Mouse (Mus musculus) lung, postnatal 10 days (tissue): ENCODE measurements around the gene Tas2r107.
"Not testable (repeated sequence)": the region's sequence is repeated elsewhere in the genome, so short reads cannot be mapped to it uniquely, and the experiment has no call there.

ENCODE experiments used
- DNase-seq: peaks from one replicate; pipeline ENCODE4 v3.0.0; 2021

The Tas2r107 gene

DNA sequence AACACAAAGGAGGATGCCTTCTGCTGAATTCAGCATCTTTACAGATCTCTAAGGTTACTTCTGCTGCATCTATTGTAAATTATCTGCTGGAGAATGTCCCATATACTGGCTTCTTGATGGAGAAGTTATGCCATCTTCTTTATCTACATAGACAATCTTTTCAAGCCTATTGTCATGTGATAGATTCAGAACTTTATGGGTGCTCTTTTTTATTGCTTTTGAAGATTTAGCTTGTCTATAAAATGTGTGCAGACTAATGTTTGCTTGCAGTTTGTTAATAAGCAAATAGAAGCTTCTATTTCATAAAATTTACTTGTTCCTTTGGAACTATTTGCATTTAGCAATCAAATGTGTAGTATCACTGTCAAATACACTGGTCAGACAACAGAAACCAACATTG, at the start of gene Tas2r107:
Gene Tas2r107 (minus strand): TSS at position 101 of the 400 bp plus-strand sequence.
- DNase-seq: no peak

DNA sequence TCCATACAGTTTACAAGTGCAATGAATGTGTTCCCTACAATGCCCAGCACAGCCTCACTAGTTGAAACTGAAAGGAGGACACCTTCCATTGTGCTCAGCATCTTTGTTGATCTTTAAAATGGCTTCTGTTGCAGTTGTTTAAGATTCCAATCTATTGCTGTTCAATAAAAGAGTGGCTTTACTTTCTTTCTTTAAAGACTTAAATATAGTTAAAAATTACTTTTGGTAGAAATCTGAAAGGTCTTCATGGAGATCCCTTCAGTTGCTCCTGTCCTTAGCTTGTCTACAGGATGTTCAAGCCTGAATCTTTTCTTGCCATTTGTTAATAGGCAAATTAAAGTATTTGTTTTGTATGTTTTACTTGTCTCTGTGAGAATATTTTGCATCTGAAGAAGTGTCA, 30.0 kb upstream of the Tas2r107 start, which contains the start of gene Tas2r114:
Gene Tas2r114 (minus strand): TSS at position 101 of the 400 bp plus-strand sequence.
- DNase-seq: no peak

DNA sequence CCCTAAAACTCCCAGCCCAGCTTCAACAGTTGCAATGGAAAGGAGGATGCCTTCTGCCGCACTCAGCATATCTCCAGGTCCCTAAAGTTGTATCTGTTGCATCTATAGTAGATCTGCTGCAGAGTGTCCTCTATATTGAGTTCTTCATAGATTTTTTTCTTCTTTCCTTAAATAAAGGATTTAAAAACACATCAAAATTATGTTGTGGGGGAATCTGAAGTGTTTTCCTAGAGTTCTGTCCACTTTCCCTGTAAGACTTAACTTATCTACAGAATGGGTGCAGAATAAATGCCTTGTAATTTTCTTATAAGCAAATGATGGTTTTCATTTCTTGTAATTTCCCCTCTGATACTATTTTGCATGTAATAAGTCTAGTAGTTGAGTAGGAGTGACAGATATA, 27.4 kb upstream of the Tas2r107 start, which contains the start of gene Tas2r105:
Gene Tas2r105 (minus strand): TSS at position 101 of the 400 bp plus-strand sequence.
- DNase-seq: no peak

DNA sequence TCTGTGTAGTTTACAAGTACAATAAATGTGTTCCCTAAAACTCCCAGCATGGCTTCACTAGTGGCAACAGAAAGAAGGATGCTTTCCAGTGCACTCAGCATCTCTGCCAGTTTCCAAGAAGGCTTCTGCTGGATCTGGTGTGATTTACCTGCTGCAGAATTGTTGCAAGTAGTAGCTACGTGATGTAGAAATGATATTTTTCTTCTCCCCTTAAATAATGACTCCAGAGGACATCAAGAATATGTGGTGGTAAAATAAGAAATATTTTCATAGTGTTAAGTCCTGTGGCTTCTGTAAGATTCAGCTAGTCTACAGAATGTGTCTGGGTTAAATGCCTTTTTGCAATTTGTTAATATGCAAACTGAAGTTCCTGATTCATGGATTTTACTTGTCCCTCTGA, 25.7 kb upstream of the Tas2r107 start, which contains the start of gene Tas2r104:
Gene Tas2r104 (minus strand): TSS at position 101 of the 400 bp plus-strand sequence.
- no peak for DNase-seq

DNA sequence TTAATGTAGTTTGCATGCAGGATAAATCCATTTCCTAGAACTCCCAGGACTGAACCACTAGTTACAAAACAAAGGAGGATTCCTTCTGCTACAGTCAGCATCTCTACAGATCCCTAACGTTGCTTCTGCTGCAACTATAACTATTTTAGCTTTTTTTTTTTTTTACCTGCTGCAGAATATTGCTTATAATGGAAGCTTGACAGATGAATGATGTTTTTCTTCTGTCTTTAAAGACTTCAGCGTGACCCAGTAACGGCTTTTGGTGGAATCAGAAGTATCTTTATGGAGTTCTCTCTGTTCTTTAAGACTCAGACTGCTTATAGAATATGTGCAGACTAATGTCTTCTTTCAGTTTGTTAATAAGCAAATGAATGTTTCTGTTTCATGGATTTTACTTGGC, 18.8 kb upstream of the Tas2r107 start, which contains the start of gene Tas2r106:
Gene Tas2r106 (minus strand): TSS at position 101 of the 400 bp plus-strand sequence.
- DNase-seq: no peak

DNA sequence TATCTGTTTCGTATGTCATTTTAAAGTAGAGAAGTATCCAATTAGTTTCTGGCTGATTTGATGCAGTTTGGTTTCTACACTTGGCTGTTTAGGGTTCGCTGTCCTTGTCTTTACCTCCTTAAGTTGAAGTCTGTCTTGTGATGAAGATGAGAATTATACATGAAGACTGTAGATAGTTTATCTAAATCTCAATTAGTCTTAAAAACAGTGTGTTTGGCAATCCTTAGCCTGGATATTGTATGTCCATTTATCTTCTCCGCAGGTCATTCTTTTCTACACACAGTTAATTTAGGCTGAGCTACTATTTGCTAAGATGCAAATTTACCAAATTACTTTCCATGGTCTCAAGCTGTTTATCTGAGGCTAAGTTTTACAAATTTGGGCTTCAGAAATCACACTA, 29.1 kb downstream of the Tas2r107 start, which contains the start of gene Tas2r130:
Gene Tas2r130 (minus strand): TSS at position 101 of the 400 bp plus-strand sequence.
- no peak for DNase-seq

DNA sequence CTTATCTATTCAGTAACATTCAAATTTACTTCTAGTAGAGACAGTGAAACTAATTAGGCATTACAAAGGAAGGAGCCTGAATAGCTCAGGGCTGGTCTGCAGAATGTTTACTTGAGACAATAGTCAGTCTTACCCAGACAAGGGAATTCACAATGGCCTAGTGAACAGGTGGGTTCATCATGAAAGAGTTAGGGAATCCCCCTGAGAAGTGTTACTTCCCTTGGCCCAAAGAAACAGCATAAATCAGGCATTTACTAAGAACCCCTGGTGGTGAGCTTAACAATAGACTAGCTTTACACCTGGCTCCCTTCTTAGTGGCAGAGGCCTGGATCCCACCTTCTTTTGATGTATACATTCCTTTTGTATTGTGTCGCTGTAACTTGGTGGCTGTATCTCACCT, 50.0 kb downstream of the Tas2r107 start:
- DNase-seq: not testable (repeated sequence)
